Mouse (Mus musculus): Measurements from ENCODE around the gene Sulf2. TPM values are rescaled to one million over a fixed set of nuclear protein-coding genes. Genes with fewer than 3 reads are reported as not detected.
A peak's percentile ranks its signal among the peaks of the same experiment; 100 is the strongest.

The Sulf2 gene
- total RNA-seq, 2 experiments from 2014 or later: 48.7 to 54.3 TPM

GRCm38 (mm10) chr2:166153399-166153793, 2.1 kb downstream of the Sulf2 start:
- intact Hi-C loops (cut with DNase I): no loop called here
- DNase-seq (ENCODE audit: low spot score): no peak

- no peak for DNase-seq (ENCODE audit: low spot score)
- intact Hi-C loops (cut with DNase I): no loop called here
Measured at GRCm38 (mm10) chr2:166152734-166153398, 2.6 kb downstream of the Sulf2 start.

DNA sequence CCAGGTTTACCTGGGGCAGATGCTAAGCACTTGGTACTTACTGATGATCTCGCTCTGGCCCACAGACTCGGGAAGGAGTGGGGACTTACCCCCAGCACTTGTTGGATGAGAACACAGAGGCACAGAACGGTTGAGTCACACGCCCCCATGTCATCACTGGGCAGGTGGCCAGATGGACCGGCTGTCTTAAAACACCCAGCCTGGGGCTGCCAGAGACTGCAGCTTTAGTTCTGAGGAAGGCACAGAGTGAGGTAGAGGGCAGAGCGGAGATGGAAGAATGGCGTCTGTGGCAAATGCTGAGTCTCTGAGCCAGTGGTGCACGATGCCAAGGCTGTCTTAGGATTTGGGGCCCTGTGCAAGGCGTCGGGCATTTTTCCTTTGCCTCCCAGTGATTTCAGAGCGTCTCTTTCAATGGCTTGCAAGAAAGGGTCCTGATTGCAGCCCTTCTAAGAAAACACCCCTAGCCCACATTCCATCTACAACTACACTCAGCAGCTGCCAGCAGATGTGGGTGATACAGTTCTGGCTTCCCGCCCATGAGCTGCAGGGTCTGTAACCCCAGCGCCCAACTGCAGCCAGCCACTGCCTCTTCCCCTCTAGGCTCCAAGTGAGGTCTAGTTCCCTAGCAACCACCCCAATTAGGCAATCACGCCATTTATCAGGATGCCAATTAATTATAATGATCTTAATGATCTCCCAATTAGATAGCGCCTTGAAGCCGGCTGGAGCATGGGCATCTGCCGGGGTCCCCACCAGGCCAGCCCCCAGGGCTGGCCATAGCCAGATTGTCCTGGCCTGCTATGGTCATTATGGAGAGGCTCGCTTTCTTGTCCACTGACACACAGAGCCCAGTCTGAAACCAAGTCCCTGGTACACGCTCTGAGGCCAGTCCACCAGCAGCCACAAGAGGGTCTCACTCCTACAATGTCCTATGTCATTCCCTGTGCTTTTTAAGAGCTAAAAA, 3.7 kb downstream of the Sulf2 start:
- peak; percentile 81 for DNase-seq (ENCODE audit: low spot score)
- intact Hi-C loops (cut with DNase I): no loop called here

- intact Hi-C loops (cut with DNase I): no loop called here
- no peak for DNase-seq (ENCODE audit: low spot score)
Measured at GRCm38 (mm10) chr2:166150584-166150983, 4.9 kb downstream of the Sulf2 start.

GRCm38 (mm10) chr2:166149482-166149881, 6.0 kb downstream of the Sulf2 start:
- intact Hi-C loops (cut with DNase I): no loop called here
- DNase-seq (ENCODE audit: low spot score): no peak

DNA sequence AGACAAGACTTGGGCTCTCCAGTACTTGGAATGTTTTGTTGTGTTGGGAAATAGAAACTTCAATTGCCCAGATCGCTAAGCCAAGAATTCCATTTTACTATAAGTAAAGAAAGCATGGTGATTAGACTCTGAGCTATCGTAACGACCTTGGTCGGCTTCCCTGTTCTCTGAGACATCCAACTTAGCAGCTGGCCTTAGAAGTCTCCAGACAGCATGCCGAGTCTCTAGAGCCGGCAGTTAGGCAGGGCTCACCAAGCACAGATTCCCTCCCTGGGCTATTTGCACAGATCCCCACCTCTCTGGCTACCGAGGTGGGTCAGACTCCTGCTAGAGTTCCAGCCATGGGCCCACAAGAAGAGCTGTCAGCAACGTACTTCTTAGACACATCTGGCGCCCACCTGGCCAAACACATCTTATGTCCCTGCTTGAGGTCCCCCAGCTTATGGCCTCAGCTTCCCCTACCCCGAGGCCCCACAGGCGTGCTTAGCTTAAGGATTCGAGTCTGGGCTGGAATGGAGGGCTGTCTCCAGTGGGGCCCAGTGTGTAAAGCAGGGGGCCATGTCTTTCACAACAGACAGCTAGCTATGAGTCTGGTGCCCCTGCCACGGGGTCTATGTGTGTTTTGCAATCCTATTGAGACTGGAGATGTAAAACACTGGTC, 6.7 kb downstream of the Sulf2 start:
- no peak for DNase-seq (ENCODE audit: low spot score)
- intact Hi-C loops (cut with DNase I): no loop called here

DNA sequence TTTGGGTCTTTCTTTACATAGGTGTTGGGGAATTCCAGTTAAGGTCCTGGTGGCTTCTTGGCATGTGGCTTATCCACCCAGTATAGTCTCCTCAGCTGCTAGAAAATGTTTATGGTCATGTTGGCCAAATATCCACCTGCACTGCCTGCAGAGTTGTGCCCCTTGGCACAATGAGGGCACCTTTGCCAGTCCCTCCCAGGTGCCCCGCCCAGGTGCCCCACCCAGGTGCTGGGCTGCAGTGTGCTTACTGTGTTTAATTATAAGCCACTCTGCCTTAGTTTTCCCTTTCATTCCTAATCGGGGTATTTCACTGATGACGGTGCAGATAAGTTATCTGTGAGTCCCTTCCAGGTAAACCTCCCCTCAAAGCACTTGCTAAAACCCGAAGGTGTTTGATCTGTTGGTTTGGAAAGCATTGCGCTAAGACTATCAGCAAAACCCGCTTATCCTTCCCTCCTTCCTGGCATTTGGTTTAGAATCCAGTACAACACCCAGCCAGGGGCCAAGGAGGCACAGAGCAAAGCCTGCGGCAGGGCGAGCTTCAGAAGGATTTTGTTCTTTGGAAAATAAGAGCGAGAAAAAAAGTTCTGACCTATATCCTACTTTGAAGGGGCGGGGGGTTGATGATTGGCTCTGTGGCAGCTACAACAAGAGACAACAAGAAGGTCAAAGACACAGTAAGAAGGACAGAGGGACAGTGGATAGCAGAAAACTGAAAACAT, 7.4 kb downstream of the Sulf2 start:
- intact Hi-C loops (cut with DNase I): no loop called here
- no peak for DNase-seq (ENCODE audit: low spot score)

GRCm38 (mm10) chr2:166146446-166146845, 9.0 kb downstream of the Sulf2 start:
- DNase-seq (ENCODE audit: low spot score): no peak
- intact Hi-C loops (cut with DNase I): no loop called here

- DNase-seq (ENCODE audit: low spot score): no peak
- intact Hi-C loops (cut with DNase I): no loop called here
Measured at GRCm38 (mm10) chr2:166145031-166145430, 10.4 kb downstream of the Sulf2 start.

GRCm38 (mm10) chr2:166143871-166144270, 11.6 kb downstream of the Sulf2 start:
- intact Hi-C loops (cut with DNase I): no loop called here
- no peak for DNase-seq (ENCODE audit: low spot score)

DNA sequence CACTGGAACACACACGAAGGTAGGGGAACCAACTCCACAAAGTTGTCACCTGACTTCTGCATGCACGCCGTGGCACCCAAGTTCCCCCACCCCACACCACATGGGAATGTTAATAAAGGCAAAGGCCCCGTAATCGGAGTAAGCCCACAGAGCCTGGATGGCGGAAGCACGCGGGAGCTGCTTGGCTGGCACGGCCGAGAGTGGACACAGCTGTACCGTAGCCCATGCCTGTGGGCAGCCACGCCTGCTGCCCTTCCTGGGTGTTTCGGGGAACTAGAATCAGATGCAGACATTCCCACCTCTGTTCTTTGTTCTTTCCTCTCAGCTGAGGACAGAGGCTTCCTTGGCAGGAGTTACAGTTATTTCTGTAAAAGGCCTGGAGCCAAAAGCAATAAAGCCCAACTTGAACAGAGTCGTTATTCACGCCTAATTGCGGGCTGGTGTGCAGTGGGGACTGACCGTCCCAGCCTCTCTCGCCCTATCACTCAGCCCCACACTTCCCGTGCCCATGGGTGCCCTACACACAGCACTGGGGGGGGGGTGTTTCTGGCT, 12.8 kb downstream of the Sulf2 start:
- intact Hi-C loops (cut with DNase I): no loop called here
- DNase-seq (ENCODE audit: low spot score): peak; percentile 37

DNA sequence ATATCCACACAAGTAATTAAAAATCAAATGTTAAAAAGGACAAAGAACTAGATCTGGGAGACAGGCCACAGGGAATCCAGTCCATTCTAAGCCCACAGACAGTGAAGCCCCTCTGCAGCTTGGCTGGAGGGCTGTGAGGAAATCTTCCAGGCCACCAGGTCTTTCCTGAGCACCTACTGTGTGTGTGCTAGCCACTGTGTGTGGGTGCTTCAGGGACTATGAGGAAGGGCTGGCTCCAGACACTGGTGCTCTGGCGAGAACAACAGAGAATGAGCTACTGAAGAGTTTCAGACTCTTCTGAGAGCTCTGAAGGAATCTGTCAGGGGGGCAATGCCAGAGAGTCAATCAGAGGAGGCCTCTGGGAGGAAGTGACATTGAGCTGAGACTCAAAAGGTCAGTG, 13.6 kb downstream of the Sulf2 start:
- DNase-seq (ENCODE audit: low spot score): no peak
- intact Hi-C loops (cut with DNase I): no loop called here

- DNase-seq (ENCODE audit: low spot score): no peak
- intact Hi-C loops (cut with DNase I): no loop called here
Measured at GRCm38 (mm10) chr2:166141039-166141438, 14.4 kb downstream of the Sulf2 start.

- DNase-seq (ENCODE audit: low spot score): peak; percentile 73
- intact Hi-C loops (cut with DNase I): no loop called here
Measured at GRCm38 (mm10) chr2:166140427-166140826, 15.0 kb downstream of the Sulf2 start.

GRCm38 (mm10) chr2:166138308-166138707, 17.2 kb downstream of the Sulf2 start:
- DNase-seq (ENCODE audit: low spot score): no peak
- intact Hi-C loops (cut with DNase I): no loop called here

- no peak for DNase-seq (ENCODE audit: low spot score)
- intact Hi-C loops (cut with DNase I): no loop called here
Measured at GRCm38 (mm10) chr2:166137467-166137866, 18.0 kb downstream of the Sulf2 start.

- DNase-seq (ENCODE audit: low spot score): no peak
- intact Hi-C loops (cut with DNase I): no loop called here
Measured at GRCm38 (mm10) chr2:166135711-166136485, 19.6 kb downstream of the Sulf2 start.

DNA sequence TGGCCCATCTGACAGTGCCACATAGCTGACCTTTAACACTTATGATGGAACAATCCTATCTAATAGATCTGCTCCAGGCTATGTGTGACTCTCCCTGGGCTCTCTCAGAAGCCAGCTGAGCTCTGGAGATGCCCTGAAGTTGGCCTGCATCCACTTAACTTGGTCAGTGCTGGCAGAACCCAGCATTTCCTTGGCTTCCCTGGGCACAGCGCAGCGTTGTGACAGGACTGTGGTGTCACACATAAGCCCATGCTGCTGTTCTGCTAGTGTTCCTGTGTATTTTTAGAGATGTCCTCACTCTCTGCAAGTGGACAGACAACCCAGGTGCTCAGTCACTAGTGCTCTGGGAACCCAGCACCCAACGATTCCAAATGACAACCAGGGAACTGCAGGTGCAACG, 26.7 kb downstream of the Sulf2 start:
- intact Hi-C loops (cut with DNase I): no loop called here
- no peak for DNase-seq (ENCODE audit: low spot score)

DNA sequence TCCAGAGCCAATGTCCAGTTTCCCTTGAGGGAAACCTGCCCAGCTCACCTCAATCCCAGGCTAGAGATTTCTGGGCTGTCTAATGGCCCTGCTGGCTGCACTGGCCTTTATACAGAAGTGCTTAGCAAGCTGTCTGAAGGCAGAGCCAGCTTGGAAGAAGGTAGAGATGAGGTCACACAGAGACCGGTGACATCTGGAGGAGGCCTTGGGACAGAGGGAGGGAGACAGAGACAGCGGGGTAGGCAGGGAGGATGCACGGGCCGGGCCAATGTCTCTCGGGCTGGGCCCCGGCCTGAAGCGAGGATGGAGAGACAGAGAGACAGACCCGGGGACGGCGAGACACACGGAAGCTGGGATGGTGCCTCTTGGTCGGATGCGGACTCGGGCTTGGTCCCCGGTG, 27.4 kb downstream of the Sulf2 start:
- intact Hi-C loops (cut with DNase I): no loop called here

More for the DNA sequence above, 27.4 kb downstream of the Sulf2 start:
- DNase-seq (ENCODE audit: low spot score): no peak

All from heart, postnatal 25 days (tissue).